Mouse (Mus musculus) cerebellum, adult 2 months (tissue): ENCODE measurements around the gene Marveld3. TPM values are rescaled to one million over a fixed set of nuclear protein-coding genes. Genes with fewer than 3 reads are reported as not detected.

Experiments used
- DNase-seq, 2 experiments: peaks; one replicate each; pipeline ENCODE4 v3.0.0; 2021
- H3K27ac ChIP-seq: fragments of 200-500 bp; 2 replicates; pipeline ENCODE4 v1.5.1; 2012; ENCODE audit warnings: low read length, control low read depth, inconsistent platforms; ENCODE audit not compliant: insufficient read depth
- H3K27me3 ChIP-seq: fragments of 200-500 bp; 2 replicates; pipeline ENCODE4 v1.6.1; 2012; ENCODE audit warnings: inconsistent platforms, mild to moderate bottlenecking, low read length, moderate library complexity; ENCODE audit not compliant: control insufficient read depth, insufficient read depth
- H3K4me1 ChIP-seq: fragments of 200-500 bp; 2 replicates; pipeline ENCODE4 v1.6.1; 2011; ENCODE audit warnings: low read length; ENCODE audit not compliant: control insufficient read depth, insufficient read depth
- H3K4me3 ChIP-seq: fragments of 200-500 bp; replicated peaks from 2 replicates; pipeline ENCODE3; 2011; ENCODE audit warnings: mild to moderate bottlenecking, low read depth, low read length, control low read depth; ENCODE audit not compliant: insufficient read depth
- CTCF ChIP-seq: fragments of 200-500 bp; IDR thresholded peaks from 2 replicates; pipeline ENCODE4 v1.5.1; 2011; ENCODE audit warnings: low read depth, mild to moderate bottlenecking, control low read depth, low read length, moderate library complexity, borderline replicate concordance; ENCODE audit not compliant: insufficient read depth
- POLR2A ChIP-seq: fragments of 200-500 bp; IDR thresholded peaks from 2 replicates; pipeline ENCODE4 v1.6.1; 2011; ENCODE audit warnings: low read length, control low read depth, borderline replicate concordance; ENCODE audit not compliant: insufficient read depth
- WGBS: fragments of 180-500 bp; shearing (Covaris S2); methylation state at CpG from one replicate; pipeline ENCODE4 v1.1.7; 2018; 5-methylcytosine and 5-hydroxymethylcytosine counted together
- polyA plus RNA-seq: library from polyadenylated mRNA; depleted of rRNA; stranded (reverse); fragments of >200 nt; gene quantifications from 2 replicates; pipeline ENCODE4 v1.2.3, GENCODE M21; 2012; rRNA removed

Marveld3 gene
- polyA plus RNA-seq, result 0.21 and 0.33 TPM in 2 replicates

- WGBS, result 2% methylated on average over 64 of the region's 64 CpGs
- no peak within 1 kb of the TSS for H3K27ac ChIP-seq
- TF ChIP-seq POLR2A (no peak), CTCF (peak; percentile 53; the same call in 1 of the 2 replicates)
- H3K4me1 ChIP-seq, result no peaks in the 10 kb centered on the region
- H3K4me3 ChIP-seq, result no peak within 1 kb of the TSS
- H3K27me3 ChIP-seq, result peaks cover 2% of the 10 kb centered on the region; the same call in 1 of the 2 replicates
- no peak for DNase-seq
Observed at GRCm38 (mm10) chr8:109961693-109962367, at the start of gene Marveld3. Gene Marveld3 (minus strand): TSS chr8:109962203.

DNA sequence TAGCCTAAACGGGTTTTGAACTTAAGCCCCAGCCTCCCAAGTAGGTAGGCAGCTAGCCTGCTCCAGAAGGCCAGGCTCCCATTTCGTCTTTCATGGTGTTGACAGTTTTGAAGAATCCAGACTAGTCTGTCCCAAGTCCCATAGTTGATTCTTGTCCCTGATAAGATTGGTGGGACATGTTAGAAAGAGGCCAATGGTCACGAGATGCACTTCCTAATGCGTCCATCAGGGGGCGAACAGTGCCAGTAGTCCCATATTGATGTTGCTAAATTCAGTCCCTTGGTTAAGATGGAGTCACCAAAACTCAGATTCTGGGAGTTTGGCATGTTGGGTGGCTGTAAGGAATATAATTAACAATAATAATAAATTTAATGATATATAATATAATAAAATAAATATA lies 48.9 kb upstream of the Marveld3 start:
- 28% methylated on average over 5 of the region's 5 CpGs for WGBS
- TF ChIP-seq CTCF, result peak; percentile 74
- TF ChIP-seq POLR2A, result no peak
- DNase-seq, result peak; percentile 12 to 28

DNA sequence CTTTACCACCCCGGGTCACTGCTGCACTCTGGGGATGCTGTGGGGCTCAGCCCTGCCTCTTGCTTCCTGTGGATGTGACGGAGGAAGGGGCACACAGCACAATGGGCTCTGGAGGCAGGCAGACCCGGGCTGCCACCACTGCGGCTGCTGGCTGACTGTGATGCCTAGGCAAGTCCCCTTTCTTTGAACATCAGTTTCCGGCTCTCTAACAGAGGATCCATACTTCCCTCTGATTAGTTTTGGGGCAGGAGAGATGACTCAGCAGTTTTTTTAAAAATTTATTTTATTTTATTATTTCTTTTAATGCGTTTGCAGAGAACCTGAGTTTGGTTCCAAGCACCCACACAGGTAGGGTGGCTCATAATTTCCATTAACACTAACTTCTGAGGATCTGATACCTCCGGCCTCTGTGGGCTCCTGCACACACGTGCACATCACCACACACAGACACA lies 47.0 kb upstream of the Marveld3 start:
- Histone ChIP-seq H3K27me3 (no peaks in the 10 kb centered on the region), H3K4me3 (no peak overlapping the region), H3K4me1 (no peaks in the 10 kb centered on the region), H3K27ac (no peak overlapping the region)
- no peak for TF ChIP-seq POLR2A
- no peak for TF ChIP-seq CTCF
- DNase-seq, result no peak
- WGBS, result 68% methylated on average over 8 of the region's 8 CpGs

More for the DNA sequence above, 48.9 kb upstream of the Marveld3 start:
- Histone ChIP-seq H3K27ac (no peak overlapping the region), H3K4me3 (no peak overlapping the region), H3K4me1 (no peaks in the 10 kb centered on the region), H3K27me3 (no peaks in the 10 kb centered on the region)

- no peaks in the 10 kb centered on the region for H3K4me1 ChIP-seq
- WGBS, result 84% methylated on average over 26 of the region's 26 CpGs
- no peak for TF ChIP-seq POLR2A
- no peak for TF ChIP-seq CTCF
- no peaks in the 10 kb centered on the region for H3K27me3 ChIP-seq
- DNase-seq, result no peak
- no peak overlapping the region for H3K27ac ChIP-seq
- H3K4me3 ChIP-seq, result no peak overlapping the region
Observed at GRCm38 (mm10) chr8:110008228-110008994, 46.4 kb upstream of the Marveld3 start.

GRCm38 (mm10) chr8:110006312-110007023 lies 44.5 kb upstream of the Marveld3 start:
- DNase-seq, result no peak
- Histone ChIP-seq H3K4me1 (no peaks in the 10 kb centered on the region), H3K4me3 (no peak overlapping the region), H3K27ac (no peak overlapping the region), H3K27me3 (no peaks in the 10 kb centered on the region)
- 54% methylated on average over 17 of the region's 17 CpGs for WGBS
- no peak for TF ChIP-seq POLR2A
- TF ChIP-seq CTCF, result no peak

- TF ChIP-seq CTCF (no peak), POLR2A (no peak)
- 80% methylated on average over 5 of the region's 5 CpGs for WGBS
- no peaks in the 10 kb centered on the region for H3K27me3 ChIP-seq
- H3K4me1 ChIP-seq, result no peaks in the 10 kb centered on the region
- no peak for DNase-seq
- no peak overlapping the region for H3K4me3 ChIP-seq
- no peak overlapping the region for H3K27ac ChIP-seq
Observed at GRCm38 (mm10) chr8:110004300-110004699, 42.3 kb upstream of the Marveld3 start.

DNA sequence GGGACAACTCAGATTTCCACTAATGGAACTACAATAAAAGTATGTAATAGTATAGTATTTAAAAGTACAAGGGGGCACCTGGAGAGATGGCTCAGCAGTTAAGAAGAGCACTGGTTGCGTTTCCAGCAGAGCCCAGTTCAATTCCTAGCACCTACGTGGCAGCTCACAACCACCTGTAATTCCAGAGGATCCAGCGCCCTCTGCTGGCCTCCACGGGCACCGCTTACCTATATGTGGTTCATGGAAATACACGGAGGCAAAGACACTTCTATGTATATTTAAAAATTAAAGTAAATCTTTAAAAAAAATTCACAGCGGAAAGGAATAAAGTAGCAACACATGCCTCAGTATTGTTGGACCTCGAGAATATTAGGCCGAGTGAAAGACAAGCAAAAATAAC lies 41.0 kb upstream of the Marveld3 start:
- Histone ChIP-seq H3K4me1 (no peaks in the 10 kb centered on the region), H3K27me3 (no peaks in the 10 kb centered on the region), H3K27ac (no peak overlapping the region), H3K4me3 (no peak overlapping the region)
- TF ChIP-seq POLR2A (no peak), CTCF (no peak)
- WGBS, result 43% methylated on average over 9 of the region's 9 CpGs
- no peak for DNase-seq

DNA sequence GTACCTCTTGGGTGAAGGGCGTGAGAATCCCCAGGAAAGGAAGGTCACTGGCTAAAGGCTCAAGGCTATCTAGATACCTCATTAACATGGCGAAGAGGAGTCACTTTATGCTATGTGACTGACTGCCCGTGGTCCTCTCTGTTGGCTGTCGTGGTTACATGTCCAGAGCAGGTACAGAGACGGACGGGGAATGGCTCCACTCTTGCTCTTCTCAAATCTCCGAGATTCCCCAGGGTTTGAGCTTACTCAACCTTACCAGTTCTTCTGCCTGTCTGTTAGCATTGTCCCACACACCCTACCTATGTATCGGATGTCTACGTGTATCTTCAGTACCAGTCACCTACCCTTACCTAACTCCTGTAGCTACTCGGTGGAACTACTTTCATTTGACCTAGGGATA lies 38.0 kb upstream of the Marveld3 start:
- TF ChIP-seq POLR2A (no peak), CTCF (no peak)
- no peak overlapping the region for H3K4me3 ChIP-seq
- no peaks in the 10 kb centered on the region for H3K27me3 ChIP-seq
- DNase-seq, result no peak
- no peaks in the 10 kb centered on the region; the same call in 1 of the 2 replicates for H3K4me1 ChIP-seq
- no peak overlapping the region for H3K27ac ChIP-seq
- WGBS, result 92% methylated on average over 10 of the region's 10 CpGs
